Mouse (Mus musculus) G1E (cell line): Measurements from ENCODE around the gene Ccdc7a. TPM values are rescaled to one million over a fixed set of nuclear protein-coding genes. Genes with fewer than 3 reads are reported as not detected.

Experiments used
- ATAC-seq: 2 replicates; pipeline ENCODE4 v1.8.0; 2016; ENCODE audit warnings: mild to moderate bottlenecking; ENCODE audit not compliant: insufficient number of reproducible peaks, poor library complexity, low FRiP score, severe bottlenecking; ENCODE audit errors: extremely low read depth
- DNase-seq: peaks from one replicate; pipeline ENCODE4 v3.0.0; 2012; ENCODE audit warnings: low spot score
- H3K27me3 ChIP-seq: 2 replicates; pipeline ENCODE4 v1.6.1; 2012; ENCODE audit warnings: mild to moderate bottlenecking, low read length, inconsistent platforms; ENCODE audit not compliant: insufficient read depth
- H3K36me3 ChIP-seq: replicated peaks from 2 replicates; pipeline ENCODE3; 2012; ENCODE audit warnings: mild to moderate bottlenecking, inconsistent platforms
- H3K4me1 ChIP-seq: 2 replicates; pipeline ENCODE4 v1.6.1; 2012; ENCODE audit warnings: low read depth, low read length, inconsistent platforms, mixed read lengths; ENCODE audit not compliant: insufficient read depth
- H3K4me3 ChIP-seq: 2 replicates; pipeline ENCODE4 v1.5.1; 2012; ENCODE audit warnings: low read depth, mild to moderate bottlenecking, inconsistent platforms, low read length, moderate library complexity, mixed read lengths
- H3K9me3 ChIP-seq: replicated peaks from 2 replicates; pipeline ENCODE4 v1.6.1; 2012; ENCODE audit warnings: inconsistent platforms
- CTCF ChIP-seq: IDR thresholded peaks from 2 replicates; pipeline ENCODE4 v1.5.1; 2012; ENCODE audit warnings: low read depth, low read length, inconsistent platforms, mixed read lengths
- GATA1 ChIP-seq: IDR thresholded peaks from 2 replicates; pipeline ENCODE4 v1.6.1; 2012; ENCODE audit warnings: borderline replicate concordance, low read length, inconsistent platforms, mixed read lengths
- GATA2 ChIP-seq: IDR thresholded peaks from 2 replicates; pipeline ENCODE4 v1.6.1; 2012; ENCODE audit warnings: low read depth, low read length, inconsistent platforms, borderline replicate concordance
- POLR2AphosphoS5 ChIP-seq: IDR thresholded peaks from 2 replicates; pipeline ENCODE4 v1.6.1; 2012; ENCODE audit warnings: low read depth, low read length, inconsistent platforms; ENCODE audit not compliant: insufficient replicate concordance
- TAL1 ChIP-seq: conservative IDR thresholded peaks from 2 replicates; pipeline ENCODE4 v1.6.1; 2012; ENCODE audit warnings: low read depth, low read length, inconsistent platforms, mixed read lengths
- polyA plus RNA-seq: library from polyadenylated mRNA; stranded (reverse); fragments of >175 nt; gene quantifications from 2 replicates; pipeline ENCODE4 v1.2.3, GENCODE M21; 2012
- total RNA-seq, 2 experiments: library from RNA; stranded (forward) in 1 of 2; stranded (reverse) in 1 of 2; fragments of 200-1000 nt in 1 of 2; fragments of >200 nt in 1 of 2; fragmentation: Nextera tagmentation in 1 of 2; gene quantifications; 2 replicates each; pipeline ENCODE4 v1.2.3; 2014 to 2017

Gene Ccdc7a
- total and polyA plus RNA-seq, 3 experiments: not detected

- no peak for TF ChIP-seq POLR2AphosphoS5
- no peak for TF ChIP-seq GATA1
- TF ChIP-seq GATA2: no peak
- no peak for TF ChIP-seq TAL1
- TF ChIP-seq CTCF: no peak
- Histone ChIP-seq H3K4me1 (no peaks in the 10 kb centered on the region; the same call in 1 of the 2 replicates), H3K9me3 (no peaks in the 10 kb centered on the region), H3K4me3 (no peak overlapping the region), H3K36me3 (peaks cover 83% of the 10 kb centered on the region), H3K27me3 (no peaks in the 10 kb centered on the region)
- ATAC-seq (peak; percentile 42; the same call in 1 of the 2 replicates), DNase-seq (no peak)
Measured at GRCm38 (mm10) chr8:128724819-128725218, 340.5 kb downstream of the Ccdc7a start.

GRCm38 (mm10) chr8:128716184-128716583 is 349.1 kb downstream of the Ccdc7a start:
- Histone ChIP-seq H3K36me3 (peaks cover 89% of the 10 kb centered on the region), H3K4me1 (peaks cover 9% of the 10 kb centered on the region; the same call in 1 of the 2 replicates), H3K4me3 (no peak overlapping the region), H3K9me3 (no peaks in the 10 kb centered on the region), H3K27me3 (no peaks in the 10 kb centered on the region)
- ATAC-seq (no peak), DNase-seq (no peak)
- TF ChIP-seq POLR2AphosphoS5: no peak
- TF ChIP-seq GATA1: no peak
- no peak for TF ChIP-seq CTCF
- no peak for TF ChIP-seq TAL1
- no peak for TF ChIP-seq GATA2

- peak; percentile 68 for TF ChIP-seq CTCF
- no peak for TF ChIP-seq TAL1
- peak; percentile 72 for ATAC-seq
- peaks cover 79% of the 10 kb centered on the region for H3K36me3 ChIP-seq
- H3K27me3 ChIP-seq: no peaks in the 10 kb centered on the region
- H3K4me3 ChIP-seq: no peak overlapping the region
- DNase-seq: no peak
- H3K9me3 ChIP-seq: no peaks in the 10 kb centered on the region
- H3K4me1 ChIP-seq: peaks cover 22% of the 10 kb centered on the region; the same call in 1 of the 2 replicates
Measured at GRCm38 (mm10) chr8:128709261-128709660, 356.1 kb downstream of the Ccdc7a start.

- H3K27me3 ChIP-seq: no peaks in the 10 kb centered on the region
- TF ChIP-seq TAL1 (no peak), POLR2AphosphoS5 (no peak), GATA1 (no peak), GATA2 (no peak), CTCF (no peak)
- H3K4me1 ChIP-seq: peaks cover 38% of the 10 kb centered on the region
- ATAC-seq (no peak), DNase-seq (no peak)
- no peak overlapping the region for H3K4me3 ChIP-seq
- H3K36me3 ChIP-seq: peaks cover 51% of the 10 kb centered on the region
- H3K9me3 ChIP-seq: no peaks in the 10 kb centered on the region
Measured at GRCm38 (mm10) chr8:128704836-128705235, 360.5 kb downstream of the Ccdc7a start.

GRCm38 (mm10) chr8:128704376-128704775 is 360.9 kb downstream of the Ccdc7a start:
- H3K36me3 ChIP-seq: peaks cover 50% of the 10 kb centered on the region
- H3K9me3 ChIP-seq: no peaks in the 10 kb centered on the region
- H3K4me1 ChIP-seq: peaks cover 42% of the 10 kb centered on the region
- TF ChIP-seq POLR2AphosphoS5 (no peak), TAL1 (no peak)
- H3K4me3 ChIP-seq: no peak overlapping the region
- no peak for DNase-seq
- no peak for ATAC-seq
- no peaks in the 10 kb centered on the region for H3K27me3 ChIP-seq

- TF ChIP-seq POLR2AphosphoS5 (no peak), TAL1 (no peak), GATA2 (no peak), CTCF (no peak)
- no peak for DNase-seq
- Histone ChIP-seq H3K27me3 (no peaks in the 10 kb centered on the region), H3K9me3 (no peaks in the 10 kb centered on the region), H3K4me1 (peaks cover 64% of the 10 kb centered on the region), H3K36me3 (peaks cover 17% of the 10 kb centered on the region), H3K4me3 (no peak overlapping the region; the same call in 1 of the 2 replicates)
- ATAC-seq: no peak
Measured at GRCm38 (mm10) chr8:128697945-128698344, 367.4 kb downstream of the Ccdc7a start.

- ATAC-seq (peak; percentile 79), DNase-seq (no peak)
- H3K4me1 ChIP-seq: peaks cover 67% of the 10 kb centered on the region
- H3K9me3 ChIP-seq: no peaks in the 10 kb centered on the region
- peak; percentile 40 for TF ChIP-seq TAL1
- no peak for TF ChIP-seq POLR2AphosphoS5
- no peak overlapping the region; the same call in 1 of the 2 replicates for H3K4me3 ChIP-seq
- peaks cover 18% of the 10 kb centered on the region for H3K36me3 ChIP-seq
- H3K27me3 ChIP-seq: no peaks in the 10 kb centered on the region
Measured at GRCm38 (mm10) chr8:128696701-128697397, 368.5 kb downstream of the Ccdc7a start.
